Comparison of ENCODE assay signal across 8 mouse cellular contexts in the genomic region with DNA sequence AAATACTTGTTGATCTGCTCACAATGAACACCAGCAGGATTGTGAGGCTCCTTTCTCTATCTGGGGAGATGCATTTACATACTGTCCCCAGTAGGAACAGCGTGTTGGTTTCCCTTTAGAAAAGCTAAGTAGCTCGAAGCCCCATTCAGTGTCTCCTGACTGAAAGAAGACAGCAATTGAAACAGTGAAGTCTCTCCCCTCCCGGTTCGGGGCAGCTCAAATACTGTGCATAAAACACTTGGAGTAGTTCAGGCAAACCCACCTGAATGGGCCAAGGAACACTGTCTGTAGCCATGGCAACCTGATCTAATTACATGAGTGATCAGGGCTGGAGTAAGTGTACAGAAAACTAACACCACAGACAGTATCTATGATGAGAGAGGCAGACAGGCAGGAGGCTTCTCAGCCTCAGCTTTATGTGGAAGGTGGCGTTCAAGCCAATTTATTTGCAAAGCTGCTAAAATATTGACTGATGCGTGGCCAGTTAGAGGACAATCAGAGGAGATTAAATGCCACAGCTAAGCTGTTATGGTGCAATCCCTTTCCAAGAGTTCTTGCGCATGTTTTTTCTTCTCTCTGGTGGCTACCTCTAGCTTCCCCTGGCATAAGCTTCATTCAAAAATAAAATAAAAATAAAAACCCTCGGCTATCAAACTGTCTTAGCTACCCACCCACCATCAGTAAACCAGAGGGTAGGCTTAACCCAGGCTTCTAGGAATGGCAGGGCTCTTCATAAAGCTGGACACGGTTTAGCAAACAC. TPM values are rescaled to one million over a fixed set of nuclear protein-coding genes. Genes with fewer than 3 reads are reported as not detected.
DNase-seq lines count a peak whose midpoint lies in the region; ATAC-seq lines count a peak whose summit lies in the region.

No protein-coding gene starts in this region.

- H3K4me2 ChIP-seq in embryonic facial prominence, embryonic 13.5 days = peak overlapping the region; percentile 85
- peak overlapping the region; percentile 93; the same call in 1 of the 2 replicates for H3K4me2 ChIP-seq in intestine, embryonic 15.5 days (replicated peaks)
- H3K4me2 ChIP-seq in neural tube, embryonic 12.5 days (replicated peaks) = peak overlapping the region; percentile 90

- intact Hi-C loops in left cerebral cortex, postnatal 4 days (cut with DNase I) = no loop called here

- H3K27ac ChIP-seq in embryonic facial prominence, embryonic 13.5 days = no peak overlapping the region
- H3K27ac ChIP-seq in intestine, embryonic 15.5 days = no peak overlapping the region
- no peak overlapping the region for H3K27ac ChIP-seq in neural tube, embryonic 12.5 days

- H3K36me3 ChIP-seq in embryonic facial prominence, embryonic 13.5 days = no peaks in the 10 kb centered on the region
- H3K36me3 ChIP-seq in intestine, embryonic 15.5 days = no peaks in the 10 kb centered on the region
- H3K36me3 ChIP-seq in neural tube, embryonic 12.5 days = no peaks in the 10 kb centered on the region

- H3K27me3 ChIP-seq in embryonic facial prominence, embryonic 13.5 days = peaks cover 4% of the 10 kb centered on the region; the same call in 1 of the 2 replicates
- no peaks in the 10 kb centered on the region for H3K27me3 ChIP-seq in intestine, embryonic 15.5 days (replicated peaks)
- H3K27me3 ChIP-seq in neural tube, embryonic 12.5 days (replicated peaks) = no peaks in the 10 kb centered on the region

- H3K4me1 ChIP-seq in embryonic facial prominence, embryonic 13.5 days = peaks cover 42% of the 10 kb centered on the region
- peaks cover 26% of the 10 kb centered on the region for H3K4me1 ChIP-seq in intestine, embryonic 15.5 days (replicated peaks)
- H3K4me1 ChIP-seq in neural tube, embryonic 12.5 days = peaks cover 32% of the 10 kb centered on the region

- 14% methylated on average over 9 of the region's 9 CpGs for WGBS in embryonic facial prominence, embryonic 13.5 days
- WGBS in intestine, embryonic 15.5 days = 40% methylated on average over 9 of the region's 9 CpGs
- 13% methylated on average over 9 of the region's 9 CpGs for WGBS in neural tube, embryonic 12.5 days

- no peak for ATAC-seq in embryonic facial prominence, embryonic 13.5 days (ENCODE audit: insufficient number of reproducible peaks, insufficient read depth, low FRiP score, low TSS enrichment, low read depth)
- ATAC-seq in intestine, embryonic 15.5 days = no peak
- ATAC-seq in neural tube, embryonic 12.5 days (ENCODE audit: low FRiP score, low read depth) = no peak
- no peak; the same call in 1 of the 2 replicates for ATAC-seq in megakaryocyte-erythroid progenitor cell, adult 5-6 weeks (replicated peaks; ENCODE audit: low FRiP score, low TSS enrichment, poor library complexity, severe bottlenecking)

- peak overlapping the region; percentile 85 for H3K4me3 ChIP-seq in embryonic facial prominence, embryonic 13.5 days
- H3K4me3 ChIP-seq in intestine, embryonic 15.5 days (replicated peaks) = no peak overlapping the region
- H3K4me3 ChIP-seq in neural tube, embryonic 12.5 days = peak overlapping the region; percentile 88; the same call in 1 of the 2 replicates

- no peak overlapping the region for H3K9ac ChIP-seq in embryonic facial prominence, embryonic 13.5 days
- H3K9ac ChIP-seq in intestine, embryonic 15.5 days = no peak overlapping the region; the same call in 1 of the 2 replicates
- no peak overlapping the region for H3K9ac ChIP-seq in neural tube, embryonic 12.5 days

- peak; percentile 15 to 21 for DNase-seq in left cerebral cortex, adult 18-20 months (ENCODE audit: low spot score in 2 of 2)
- DNase-seq in left cerebral cortex, postnatal 4 days = no peak
- DNase-seq in ZHBTc4 (ENCODE audit: low read depth, low spot score) = peak; percentile 33
- no peak for DNase-seq in ovary, postnatal 10 days (ENCODE audit: low spot score)

- H3K9me3 ChIP-seq in embryonic facial prominence, embryonic 13.5 days = no peaks in the 10 kb centered on the region
- no peaks in the 10 kb centered on the region for H3K9me3 ChIP-seq in intestine, embryonic 15.5 days
- H3K9me3 ChIP-seq in neural tube, embryonic 12.5 days = no peaks in the 10 kb centered on the region

RNA-seq across cellular contexts. Expression of a gene that starts 2.8 kb away (rescaled TPM):
- total RNA-seq in left cerebral cortex, adult 18-20 months (2021) = 100 to 1,000 TPM; 167 to 176 TPM
- total RNA-seq in left cerebral cortex, postnatal 4 days (2021) = 100 to 1,000 TPM in 1 of 2 experiments, 10 to 100 TPM in 1; 91.3 to 126 TPM
- 5.5 and 7.7 TPM in 2 replicates for polyA plus RNA-seq in embryonic facial prominence, embryonic 13.5 days (2015; fragmentation: Nextera tagmentation; extraction: Ambion mirVana)
- polyA plus RNA-seq in intestine, embryonic 15.5 days (2015; fragmentation: Nextera tagmentation; extraction: Ambion mirVana) = 5.7 and 6.1 TPM in 2 replicates
- 3.4 and 4.2 TPM in 2 replicates for polyA plus RNA-seq in neural tube, embryonic 12.5 days (2016; fragmentation: Nextera tagmentation; extraction: Ambion mirVana)
- total RNA-seq in megakaryocyte-erythroid progenitor cell, adult 5-6 weeks (2014; fragmentation: Nextera tagmentation) = 6.3 and 28.0 TPM in 2 replicates
- total RNA-seq in megakaryocyte-erythroid progenitor cell, adult 5-6 weeks (2017) = 5.0 and 23.3 TPM in 2 replicates

Comparison
In these comparisons a context has a peak if more than half of its experiments do, and no peak if none do; other contexts are left out.
1. DNase-seq: peak in left cerebral cortex, adult 18-20 months (2 of 2) and ZHBTc4 (single experiment); none in left cerebral cortex, postnatal 4 days (single experiment) and ovary, postnatal 10 days (single experiment).
2. Peak in every context shown above with its lines, with median percentiles within 50 percentile points of each other: H3K4me2 ChIP-seq.